Mouse (Mus musculus) MEL (cell line): ENCODE results near the gene Kctd17. TPM values are rescaled to one million over a fixed set of nuclear protein-coding genes. Genes with fewer than 3 reads are reported as not detected.

Source experiments
- DNase-seq: peaks from one replicate; pipeline ENCODE4 v3.0.0; 2011; ENCODE audit warnings: low read depth, low spot score
- H3K27ac ChIP-seq: 2 replicates; pipeline ENCODE4 v1.5.1; 2012; ENCODE audit warnings: low read depth, mild to moderate bottlenecking, control low read depth, low read length, moderate library complexity; ENCODE audit not compliant: control insufficient read depth
- H3K27me3 ChIP-seq, 2 experiments: fragments of 150-350 bp in 1 of 2; sonication (generic) in 1 of 2; 2 replicates each; pipeline ENCODE4 v1.6.1; 2012; ENCODE audit warnings: low read length in 2 of 2, mild to moderate bottlenecking in 2 of 2, improper control_type of control experiment in 1 of 2, moderate library complexity in 1 of 2; ENCODE audit not compliant: insufficient read depth in 2 of 2, control insufficient read depth in 1 of 2
- H3K36me3 ChIP-seq, 2 experiments: 2 replicates each; pipeline ENCODE4 v1.6.1; 2012 to 2014; ENCODE audit warnings: low read length in 2 of 2, improper control_type of control experiment in 1 of 2, inconsistent platforms in 1 of 2, mild to moderate bottlenecking in 1 of 2; ENCODE audit not compliant: insufficient read depth in 2 of 2, control insufficient read depth in 1 of 2
- H3K4me1 ChIP-seq, 2 experiments: fragments of 150-350 bp in 1 of 2; sonication (generic) in 1 of 2; 2 replicates each; pipeline ENCODE4 v1.6.1; 2012; ENCODE audit warnings: low read length in 2 of 2, improper control_type of control experiment in 1 of 2, mild to moderate bottlenecking in 1 of 2; ENCODE audit not compliant: insufficient read depth in 2 of 2, control insufficient read depth in 1 of 2
- H3K4me3 ChIP-seq, 2 experiments: fragments of 150-350 bp in 1 of 2; sonication (generic) in 1 of 2; 2 replicates each; pipeline ENCODE4 v1.5.1; 2012; ENCODE audit warnings: low read depth in 2 of 2, low read length in 2 of 2, mild to moderate bottlenecking in 2 of 2, moderate library complexity in 2 of 2, control low read depth in 1 of 2, improper control_type of control experiment in 1 of 2; ENCODE audit not compliant: control insufficient read depth in 1 of 2, insufficient read depth in 1 of 2
- H3K79me2 ChIP-seq: 2 replicates; pipeline ENCODE4 v1.6.1; 2012; ENCODE audit warnings: mild to moderate bottlenecking, low read length, moderate library complexity; ENCODE audit not compliant: control insufficient read depth, poor library complexity, insufficient read depth
- H3K9ac ChIP-seq: 2 replicates; pipeline ENCODE4 v1.6.1; 2012; ENCODE audit warnings: low read depth, mild to moderate bottlenecking, control low read depth, low read length, moderate library complexity; ENCODE audit not compliant: control insufficient read depth, poor library complexity, severe bottlenecking
- H3K9me3 ChIP-seq: fragments of 150-350 bp; sonication (generic); replicated peaks from 2 replicates; pipeline ENCODE4 v1.6.1; 2012; ENCODE audit warnings: mild to moderate bottlenecking, low read length, improper control_type of control experiment, moderate library complexity; ENCODE audit not compliant: insufficient read depth
- CHD2 ChIP-seq: IDR thresholded peaks from 2 replicates; pipeline ENCODE4 v1.6.1; 2011; ENCODE audit warnings: low read length, improper control_type of control experiment
- CTCF ChIP-seq, 3 experiments: IDR thresholded peaks in 2 of 3; conservative IDR thresholded peaks in 1 of 3; 2 replicates each; pipeline ENCODE4 v1.5.1; 2011 to 2012; ENCODE audit warnings: low read length in 3 of 3, low read depth in 2 of 3, mild to moderate bottlenecking in 2 of 3, improper control_type of control experiment in 1 of 3, inconsistent platforms in 1 of 3, mixed read lengths in 1 of 3, moderate library complexity in 1 of 3; ENCODE audit not compliant: control insufficient read depth in 1 of 3, insufficient read depth in 1 of 3, poor library complexity in 1 of 3, severe bottlenecking in 1 of 3
- E2F4 ChIP-seq: IDR thresholded peaks from 2 replicates; pipeline ENCODE4 v1.6.1; 2011; ENCODE audit warnings: low read depth, low read length, improper control_type of control experiment, borderline replicate concordance
- ELF1 ChIP-seq: IDR thresholded peaks from 2 replicates; pipeline ENCODE4 v1.6.1; 2014; ENCODE audit warnings: low read depth, mild to moderate bottlenecking, inconsistent platforms, low read length, improper control_type of control experiment, moderate library complexity
- EP300 ChIP-seq, 2 experiments: IDR thresholded peaks; 2 replicates each; pipeline ENCODE4 v1.6.1; 2011; ENCODE audit warnings: improper control_type of control experiment in 2 of 2, low read length in 2 of 2, low read depth in 1 of 2, mild to moderate bottlenecking in 1 of 2
- KAT2A ChIP-seq: conservative IDR thresholded peaks from 2 replicates; pipeline ENCODE4 v1.6.1; 2012; ENCODE audit warnings: low read depth, low read length, improper control_type of control experiment, inconsistent platforms
- MAX ChIP-seq: IDR thresholded peaks from 2 replicates; pipeline ENCODE4 v1.6.1; 2011; ENCODE audit warnings: low read length, improper control_type of control experiment
- MAZ ChIP-seq: IDR thresholded peaks from 2 replicates; pipeline ENCODE4 v1.6.1; 2012; ENCODE audit warnings: low read depth, mild to moderate bottlenecking, inconsistent platforms, low read length, improper control_type of control experiment
- MEF2A ChIP-seq: IDR thresholded peaks from 2 replicates; pipeline ENCODE4 v1.6.1; 2014; ENCODE audit warnings: low read depth, mild to moderate bottlenecking, inconsistent platforms, low read length, improper control_type of control experiment; ENCODE audit not compliant: poor library complexity, insufficient replicate concordance, severe bottlenecking; ENCODE audit errors: extremely low read depth
- MXI1 ChIP-seq: IDR thresholded peaks from 2 replicates; pipeline ENCODE4 v1.6.1; 2011; ENCODE audit warnings: mild to moderate bottlenecking, low read depth, low read length, improper control_type of control experiment
- POLR2A ChIP-seq, 2 experiments: IDR thresholded peaks; 2 replicates each; pipeline ENCODE4 v1.6.1; 2011 to 2012; ENCODE audit warnings: low read length in 2 of 2, mild to moderate bottlenecking in 2 of 2, control low read depth in 1 of 2, improper control_type of control experiment in 1 of 2, low read depth in 1 of 2, moderate library complexity in 1 of 2; ENCODE audit not compliant: control insufficient read depth in 1 of 2, insufficient read depth in 1 of 2, poor library complexity in 1 of 2
- POLR2AphosphoS2 ChIP-seq: IDR thresholded peaks from 2 replicates; pipeline ENCODE4 v1.6.1; 2011; ENCODE audit warnings: low read length, improper control_type of control experiment
- POLR2AphosphoS5 ChIP-seq: IDR thresholded peaks from 2 replicates; pipeline ENCODE4 v1.6.1; 2012; ENCODE audit warnings: low read depth, borderline replicate concordance, mild to moderate bottlenecking, inconsistent platforms, low read length, moderate library complexity, mixed read lengths
- RAD21 ChIP-seq: IDR thresholded peaks from 2 replicates; pipeline ENCODE4 v1.6.1; 2011; ENCODE audit warnings: mild to moderate bottlenecking, low read depth, low read length, improper control_type of control experiment
- RCOR1 ChIP-seq: IDR thresholded peaks from 2 replicates; pipeline ENCODE4 v1.6.1; 2012; ENCODE audit warnings: low read depth, mild to moderate bottlenecking, inconsistent platforms, low read length, improper control_type of control experiment
- USF1 ChIP-seq: IDR thresholded peaks from 2 replicates; pipeline ENCODE4 v1.6.1; 2014; ENCODE audit warnings: low read depth, mild to moderate bottlenecking, inconsistent platforms, low read length, improper control_type of control experiment, moderate library complexity
- ZNF384 ChIP-seq: IDR thresholded peaks from 2 replicates; pipeline ENCODE4 v1.6.1; 2012; ENCODE audit warnings: low read depth, mild to moderate bottlenecking, inconsistent platforms, low read length, improper control_type of control experiment
- polyA plus RNA-seq, 2 experiments: library from polyadenylated mRNA; stranded (reverse) in 1 of 2; unstranded in 1 of 2; fragments of >175 nt in 1 of 2; fragments of >200 nt in 1 of 2; gene quantifications; 2 replicates each; pipeline versions ENCODE4 v1.2.1 to v1.2.4; 2012; ENCODE audit warnings: low replicate concordance in 2 of 2, low read depth in 1 of 2; ENCODE audit not compliant: insufficient read length in 2 of 2, insufficient read depth in 1 of 2, missing spikeins in 1 of 2
- total RNA-seq: library from RNA; depleted of rRNA; stranded (reverse); fragments of 300-350 nt; gene quantifications from 2 replicates; pipeline ENCODE4 v1.2.3, GENCODE M21; 2012

The Kctd17 gene
- total and polyA plus RNA-seq, 3 experiments: not detected

DNA sequence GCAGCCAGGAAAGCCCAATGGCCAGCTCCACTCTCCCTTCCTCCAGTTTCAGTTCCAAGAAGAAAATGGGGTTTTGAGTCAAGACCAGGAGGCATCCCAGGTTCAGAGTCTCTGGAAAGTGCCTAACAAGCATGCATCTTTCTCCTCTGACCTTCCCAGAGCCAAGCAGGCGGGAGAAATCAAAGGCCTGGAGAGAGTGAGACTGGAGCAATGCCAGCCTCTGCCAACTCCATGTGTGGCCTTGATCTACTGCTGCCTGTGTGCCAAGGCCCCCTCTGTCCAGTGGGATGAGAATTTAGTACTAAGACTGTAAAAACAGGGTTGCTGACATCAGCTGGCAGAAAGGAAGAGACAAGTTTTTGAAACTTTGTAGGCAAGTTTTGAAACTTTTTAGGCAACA lies 24.5 kb upstream of the Kctd17 start:
- H3K79me2 ChIP-seq: peaks cover 9% of the 10 kb centered on the region; the same call in 1 of the 2 replicates
- H3K27ac ChIP-seq: no peak overlapping the region
- DNase-seq: peak; percentile 34
- H3K27me3 ChIP-seq: no peaks in the 10 kb centered on the region
- peak overlapping the region in 1 of 2 experiments; percentile 43; a peak in 2 of 4 replicates for H3K4me3 ChIP-seq
- peaks cover 12 to 36% of the 10 kb centered on the region in 2 experiments for H3K4me1 ChIP-seq
- H3K9ac ChIP-seq: peak overlapping the region; percentile 44
- TF ChIP-seq ZNF384 (no peak), EP300 (IDR thresholded peaks at IDR 0.05; ENCODE audit: low read depth in 1 of 2, low read length in 2 of 2) (0 out of 4 replicates have a peak, but pooled peaks of 1 of the 2 experiments have one; percentile 9)
- H3K36me3 ChIP-seq: peaks cover 0 to 22% of the 10 kb centered on the region in 2 experiments; a peak in 2 of 4 replicates
- H3K9me3 ChIP-seq: no peaks in the 10 kb centered on the region

- TF ChIP-seq E2F4 (no peak), ELF1 (no peak), MAX (no peak), MXI1 (no peak), EP300 (IDR thresholded peaks at IDR 0.05; ENCODE audit: low read depth in 1 of 2, low read length in 2 of 2) (no peak), MEF2A (no peak), CHD2 (no peak), RCOR1 (no peak), KAT2A (no peak), MAZ (no peak), USF1 (no peak), POLR2A (IDR thresholded peaks at IDR 0.05; ENCODE audit: control insufficient read depth in 1 of 2, insufficient read depth in 1 of 2, low read depth in 1 of 2, low read length in 2 of 2, poor library complexity in 1 of 2) (no peak), RAD21 (no peak), POLR2AphosphoS5 (no peak), CTCF (IDR thresholded peaks at IDR 0.05 in 2 of 3, conservative IDR thresholded peaks at IDR 0.05 in 1 of 3; ENCODE audit: control insufficient read depth in 1 of 3, insufficient read depth in 1 of 3, low read depth in 2 of 3, low read length in 3 of 3, poor library complexity in 1 of 3, severe bottlenecking in 1 of 3) (no peak), POLR2AphosphoS2 (no peak)
- H3K27me3 ChIP-seq: no peaks in the 10 kb centered on the region
- H3K79me2 ChIP-seq: peaks cover 9% of the 10 kb centered on the region; the same call in 1 of the 2 replicates
- peak overlapping the region; percentile 6; the same call in 1 of the 2 replicates for H3K27ac ChIP-seq
- peaks cover 12 to 36% of the 10 kb centered on the region in 2 experiments for H3K4me1 ChIP-seq
- H3K9ac ChIP-seq: peak overlapping the region; percentile 96
- peak overlapping the region; percentile 93 to 96 for H3K4me3 ChIP-seq
- peaks cover 0 to 22% of the 10 kb centered on the region in 2 experiments; a peak in 2 of 4 replicates for H3K36me3 ChIP-seq
- peak; percentile 10 for DNase-seq
- no peaks in the 10 kb centered on the region for H3K9me3 ChIP-seq
These were observed 23.3 kb upstream of the Kctd17 start for GRCm38 (mm10) chr15:78405098-78405497.
